8 mouse cellular contexts compared by ENCODE assay signal in the genomic region with DNA sequence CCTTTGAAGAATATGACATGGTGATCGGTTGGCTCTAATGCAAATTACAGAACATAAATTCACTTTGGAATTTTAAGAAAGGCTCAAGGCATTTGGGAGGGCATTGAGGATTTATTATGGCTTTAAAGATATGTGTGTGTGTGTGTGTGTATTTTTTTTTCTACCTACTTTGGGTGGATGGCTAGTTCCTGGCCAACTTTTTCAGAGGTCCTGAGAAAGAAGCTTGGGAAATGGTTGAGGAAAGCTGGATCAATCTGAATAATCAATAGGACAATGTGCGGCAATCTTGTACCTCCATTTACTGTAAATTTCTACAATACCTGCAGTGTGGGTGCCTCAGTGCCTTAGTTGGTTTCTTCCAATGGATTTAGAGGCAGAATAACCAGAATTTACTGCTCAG.
DNase-seq lines count a peak whose midpoint lies in the region; ATAC-seq and TF ChIP-seq lines count a peak whose summit lies in the region.

No protein-coding gene starts in this region.

- H3K4me1 ChIP-seq in heart, embryonic 15.5 days (replicated peaks), result peaks cover 39% of the 10 kb centered on the region
- H3K4me1 ChIP-seq in embryonic facial prominence, embryonic 14.5 days (ENCODE audit: control insufficient read depth, insufficient read depth, low read length), result peaks cover 53% of the 10 kb centered on the region
- H3K4me1 ChIP-seq in hindbrain, postnatal 0 days (ENCODE audit: insufficient read depth, low read length), result no peaks in the 10 kb centered on the region
- peaks cover 63% of the 10 kb centered on the region for H3K4me1 ChIP-seq in midbrain, embryonic 13.5 days (replicated peaks)

- H3K4me2 ChIP-seq in heart, embryonic 15.5 days, result peak overlapping the region; percentile 70
- peak overlapping the region; percentile 96 for H3K4me2 ChIP-seq in embryonic facial prominence, embryonic 14.5 days (ENCODE audit: low read depth, low read length)
- peak overlapping the region; percentile 75 for H3K4me2 ChIP-seq in hindbrain, postnatal 0 days (ENCODE audit: low read depth, low read length)
- peak overlapping the region; percentile 85 for H3K4me2 ChIP-seq in midbrain, embryonic 13.5 days (replicated peaks)

- DNase-seq in heart, adult 18-20 months, result no peak
- DNase-seq in embryonic facial prominence, embryonic 14.5 days (ENCODE audit: low spot score), result no peak
- DNase-seq in hindbrain, postnatal 0 days (ENCODE audit: low spot score), result no peak
- no peak for DNase-seq in layer of hippocampus, postnatal 36 days
- DNase-seq in right cerebral cortex, postnatal 4 days, result no peak
- no peak for DNase-seq in spleen, adult 12 weeks (ENCODE audit: low spot score)

- ATAC-seq in heart, embryonic 15.5 days (replicated peaks; ENCODE audit: insufficient number of reproducible peaks, insufficient read depth, low FRiP score, low read depth), result no peak
- ATAC-seq in embryonic facial prominence, embryonic 14.5 days (ENCODE audit: low read depth), result no peak
- ATAC-seq in hindbrain, postnatal 0 days, result no peak
- no peak for ATAC-seq in midbrain, embryonic 13.5 days

- peak overlapping the region; percentile 10; the same call in 1 of the 2 replicates for H3K4me3 ChIP-seq in heart, embryonic 15.5 days
- peak overlapping the region; percentile 92 for H3K4me3 ChIP-seq in embryonic facial prominence, embryonic 14.5 days (ENCODE audit: low read depth, low read length)
- H3K4me3 ChIP-seq in hindbrain, postnatal 0 days (ENCODE audit: low read length), result peak overlapping the region; percentile 79
- peak overlapping the region; percentile 93 for H3K4me3 ChIP-seq in midbrain, embryonic 13.5 days (replicated peaks)

- no peak for TF ChIP-seq CTCF in hindbrain, postnatal 0 days (IDR thresholded peaks at IDR 0.05; ENCODE audit: low read depth)

- H3K36me3 ChIP-seq in heart, embryonic 15.5 days, result no peaks in the 10 kb centered on the region
- H3K36me3 ChIP-seq in embryonic facial prominence, embryonic 14.5 days (ENCODE audit: control insufficient read depth, insufficient read depth, low read length), result no peaks in the 10 kb centered on the region
- no peaks in the 10 kb centered on the region for H3K36me3 ChIP-seq in hindbrain, postnatal 0 days (ENCODE audit: insufficient read depth, low read length)
- no peaks in the 10 kb centered on the region for H3K36me3 ChIP-seq in midbrain, embryonic 13.5 days

- H3K27me3 ChIP-seq in heart, embryonic 15.5 days, result peaks cover 7% of the 10 kb centered on the region; the same call in 1 of the 2 replicates
- H3K27me3 ChIP-seq in embryonic facial prominence, embryonic 14.5 days (replicated peaks; ENCODE audit: control insufficient read depth, insufficient read depth, low read length), result no peaks in the 10 kb centered on the region; the same call in 1 of the 2 replicates
- H3K27me3 ChIP-seq in hindbrain, postnatal 0 days (ENCODE audit: insufficient read depth, low read length), result 0 out of 2 replicates have a peak, but pooled peaks cover 9% of the 10 kb centered on the region
- H3K27me3 ChIP-seq in midbrain, embryonic 13.5 days, result no peaks in the 10 kb centered on the region

- no peaks in the 10 kb centered on the region for H3K9me3 ChIP-seq in heart, embryonic 15.5 days (replicated peaks)
- H3K9me3 ChIP-seq in embryonic facial prominence, embryonic 14.5 days (ENCODE audit: control insufficient read depth, low read length), result no peaks in the 10 kb centered on the region
- H3K9me3 ChIP-seq in hindbrain, postnatal 0 days (ENCODE audit: low read length), result no peaks in the 10 kb centered on the region
- no peaks in the 10 kb centered on the region for H3K9me3 ChIP-seq in midbrain, embryonic 13.5 days

- WGBS in heart, embryonic 15.5 days, result 79% methylated on average over 2 of the region's 2 CpGs
- WGBS in embryonic facial prominence, embryonic 14.5 days, result 40% methylated on average over 2 of the region's 2 CpGs
- 54% methylated on average over 2 of the region's 2 CpGs for whole genome bisulfite sequencing in hindbrain, postnatal 0 days
- WGBS in midbrain, embryonic 13.5 days, result 36% methylated on average over 2 of the region's 2 CpGs

- H3K27ac ChIP-seq in heart, embryonic 15.5 days, result no peak overlapping the region
- peak overlapping the region; percentile 99 for H3K27ac ChIP-seq in embryonic facial prominence, embryonic 14.5 days (replicated peaks; ENCODE audit: low read depth, low read length)
- H3K27ac ChIP-seq in hindbrain, postnatal 0 days, result peak overlapping the region; percentile 92; the same call in 1 of the 2 replicates
- peak overlapping the region; percentile 100 for H3K27ac ChIP-seq in midbrain, embryonic 13.5 days

- no peak overlapping the region for H3K9ac ChIP-seq in heart, embryonic 15.5 days
- H3K9ac ChIP-seq in embryonic facial prominence, embryonic 14.5 days (ENCODE audit: low read depth, low read length), result peak overlapping the region; percentile 99
- no peak overlapping the region for H3K9ac ChIP-seq in hindbrain, postnatal 0 days (replicated peaks; ENCODE audit: low read length)
- H3K9ac ChIP-seq in midbrain, embryonic 13.5 days (replicated peaks), result peak overlapping the region; percentile 100

Comparison
In these comparisons a context has a peak if more than half of its experiments do, and no peak if none do; other contexts are left out.
1. H3K4me3 ChIP-seq: peak in every context shown above with its lines; median percentile 93 in midbrain, embryonic 13.5 days; 92 in embryonic facial prominence, embryonic 14.5 days; 79 in hindbrain, postnatal 0 days; 10 in heart, embryonic 15.5 days.
2. H3K9ac ChIP-seq: peak in embryonic facial prominence, embryonic 14.5 days (single experiment) and midbrain, embryonic 13.5 days (single experiment); none in heart, embryonic 15.5 days (single experiment) and hindbrain, postnatal 0 days (single experiment).
3. Peak in every context shown above with its lines, with median percentiles within 50 percentile points of each other: H3K4me2 ChIP-seq.